Mouse (Mus musculus) forebrain, embryonic 12.5 days (tissue): Measurements from ENCODE around the gene Nt5c3. TPM values are rescaled to one million over a fixed set of nuclear protein-coding genes. Genes with fewer than 3 reads are reported as not detected.
"Not testable (repeated sequence)": the region's sequence is repeated elsewhere in the genome, so short reads cannot be mapped to it uniquely, and the experiment has no call there.

Source experiments
- ATAC-seq: fragments of 200-750 bp; cut with Nextera tagmentation; 2 replicates; pipeline ENCODE4 v1.8.0; 2017; ENCODE audit warnings: moderate TSS enrichment; ENCODE audit not compliant: low FRiP score
- H3K27ac ChIP-seq: fragments of 300-500 bp; sonication (generic); 2 replicates; pipeline ENCODE4 v1.5.1; 2016; ENCODE audit warnings: mild to moderate bottlenecking
- H3K27me3 ChIP-seq: fragments of 300-500 bp; sonication (generic); 2 replicates; pipeline ENCODE4 v1.6.1; 2016; ENCODE audit warnings: mild to moderate bottlenecking
- H3K36me3 ChIP-seq: fragments of 300-500 bp; sonication (generic); replicated peaks from 2 replicates; pipeline ENCODE4 v1.6.1; 2016; ENCODE audit warnings: mild to moderate bottlenecking
- H3K4me1 ChIP-seq: fragments of 300-500 bp; sonication (generic); 2 replicates; pipeline ENCODE4 v1.6.1; 2016
- H3K4me2 ChIP-seq: fragments of 300-500 bp; sonication (generic); 2 replicates; pipeline ENCODE4 v1.6.1; 2016; ENCODE audit warnings: mild to moderate bottlenecking, moderate library complexity
- H3K4me3 ChIP-seq: fragments of 300-500 bp; sonication (generic); replicated peaks from 2 replicates; pipeline ENCODE4 v1.5.1; 2016; ENCODE audit warnings: mild to moderate bottlenecking
- H3K9ac ChIP-seq: fragments of 300-500 bp; sonication (generic); 2 replicates; pipeline ENCODE4 v1.6.1; 2016; ENCODE audit warnings: mild to moderate bottlenecking
- H3K9me3 ChIP-seq: fragments of 300-500 bp; sonication (generic); 2 replicates; pipeline ENCODE4 v1.6.1; 2016
- WGBS: fragments of 180-500 bp; shearing (Covaris S2); methylation state at CpG from one replicate; pipeline ENCODE4 v1.1.7; 2016; 5-methylcytosine and 5-hydroxymethylcytosine counted together
- polyA plus RNA-seq: library from polyadenylated mRNA; unstranded; fragments of >200 nt; fragmentation: Nextera tagmentation; extraction: Ambion mirVana; gene quantifications from 2 replicates; pipeline ENCODE4 v1.2.1, GENCODE M21; 2016

Gene Nt5c3
- polyA plus RNA-seq, 1 experiment from 2014 or later: 86.8 TPM

DNA sequence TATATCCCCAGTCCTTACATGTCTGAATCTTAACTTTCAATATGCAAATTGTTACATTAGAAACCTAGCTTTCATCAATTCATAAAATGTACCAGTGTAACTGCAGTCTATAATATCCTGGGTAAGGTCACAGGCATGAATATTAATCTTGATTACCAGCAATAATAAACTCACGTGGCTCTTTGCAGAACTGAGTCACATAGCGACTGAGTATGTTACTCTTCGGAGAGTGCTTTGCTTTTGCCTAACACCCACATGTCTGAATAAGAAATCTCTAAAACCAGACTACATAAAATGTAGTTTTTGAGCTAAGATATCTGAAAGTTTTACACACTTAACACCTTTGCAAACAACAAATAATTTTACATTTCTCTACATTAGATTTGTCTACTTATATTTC lies 22.4 kb downstream of the Nt5c3 start:
- Histone ChIP-seq H3K4me1 (peaks cover 18% of the 10 kb centered on the region), H3K36me3 (no peaks in the 10 kb centered on the region), H3K4me3 (no peak overlapping the region), H3K4me2 (no peak overlapping the region), H3K9me3 (no peaks in the 10 kb centered on the region), H3K27ac (no peak overlapping the region), H3K9ac (no peak overlapping the region), H3K27me3 (no peaks in the 10 kb centered on the region)
- ATAC-seq: no peak
- WGBS: 69% methylated on average over 3 of the region's 3 CpGs

DNA sequence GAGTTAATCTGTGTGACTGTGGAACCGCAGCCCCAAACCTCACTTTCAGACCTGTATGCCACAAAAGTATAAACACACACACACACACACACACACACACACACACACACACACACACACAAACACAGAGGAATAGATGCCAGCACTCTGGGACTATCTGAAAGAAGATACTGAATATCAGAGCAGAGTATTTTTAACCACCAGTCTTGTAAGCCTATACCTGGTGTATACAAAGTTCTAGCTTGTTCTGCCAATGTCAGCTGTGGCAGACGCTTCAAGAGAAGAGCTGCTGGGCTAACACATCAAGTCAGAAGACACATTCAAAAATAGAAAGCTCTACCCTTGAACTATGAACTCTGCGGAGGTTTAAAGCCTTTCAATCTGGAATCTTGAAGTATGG lies 24.1 kb downstream of the Nt5c3 start:
- Histone ChIP-seq H3K9me3 (no peaks in the 10 kb centered on the region), H3K4me1 (peaks cover 17% of the 10 kb centered on the region), H3K9ac (no peak overlapping the region), H3K27ac (no peak overlapping the region), H3K27me3 (no peaks in the 10 kb centered on the region), H3K36me3 (no peaks in the 10 kb centered on the region), H3K4me2 (no peak overlapping the region), H3K4me3 (no peak overlapping the region)
- ATAC-seq: no peak
- WGBS: 94% methylated on average over 3 of the region's 3 CpGs

DNA sequence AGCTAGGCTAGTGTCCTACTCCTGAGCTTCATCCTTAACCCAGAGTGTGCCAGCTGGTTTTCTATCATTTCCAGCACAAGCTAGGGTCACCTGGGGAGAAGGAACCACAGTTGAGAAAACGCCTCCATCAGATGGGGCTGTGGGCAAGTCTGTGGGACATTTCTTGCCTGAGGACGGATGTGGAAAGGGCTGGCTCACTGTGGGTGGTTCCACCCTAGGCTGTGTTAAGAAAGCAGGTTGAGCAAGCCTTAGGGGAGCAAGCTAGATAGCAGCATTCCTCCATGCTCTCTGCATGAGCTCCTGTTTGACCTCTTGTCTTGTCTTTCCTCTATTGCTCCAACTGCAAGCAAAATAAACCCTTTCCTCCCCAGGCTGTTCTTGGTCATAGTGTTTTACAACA lies 33.0 kb downstream of the Nt5c3 start:
- no peak overlapping the region for H3K9ac ChIP-seq
- H3K27ac ChIP-seq: no peak overlapping the region
- H3K4me1 ChIP-seq: no peaks in the 10 kb centered on the region
- H3K4me2 ChIP-seq: no peak overlapping the region
- peaks cover 40% of the 10 kb centered on the region for H3K36me3 ChIP-seq
- no peak for ATAC-seq
- no peak overlapping the region for H3K4me3 ChIP-seq
- WGBS: 78% methylated on average over 2 of the region's 2 CpGs
- H3K9me3 ChIP-seq: no peaks in the 10 kb centered on the region
- no peaks in the 10 kb centered on the region for H3K27me3 ChIP-seq

DNA sequence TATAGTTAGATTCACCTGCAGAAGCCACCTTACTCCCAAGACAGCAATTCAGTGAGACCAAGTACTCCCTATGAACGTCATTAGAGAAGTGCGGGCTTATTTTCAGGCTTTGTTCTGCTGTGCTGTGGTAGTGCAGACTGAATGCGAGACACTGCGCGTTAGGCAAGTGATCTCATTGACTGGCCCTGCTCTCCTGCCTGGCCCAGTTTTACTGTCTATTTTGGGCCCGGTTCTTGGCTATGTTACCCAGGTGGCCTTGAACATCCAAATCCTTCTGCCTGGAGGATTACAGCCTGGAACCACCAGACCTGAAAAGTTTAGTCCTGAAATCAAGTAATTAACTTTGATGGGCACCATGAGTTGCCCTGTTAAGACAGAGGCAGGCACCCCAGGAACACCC lies 35.2 kb downstream of the Nt5c3 start:
- H3K9me3 ChIP-seq: no peaks in the 10 kb centered on the region
- H3K4me2 ChIP-seq: no peak overlapping the region
- ATAC-seq: no peak
- no peak overlapping the region for H3K27ac ChIP-seq
- no peak overlapping the region for H3K4me3 ChIP-seq
- WGBS: 88% methylated on average over 6 of the region's 6 CpGs
- H3K9ac ChIP-seq: no peak overlapping the region
- H3K4me1 ChIP-seq: no peaks in the 10 kb centered on the region
- no peaks in the 10 kb centered on the region for H3K27me3 ChIP-seq
- H3K36me3 ChIP-seq: peaks cover 40% of the 10 kb centered on the region

DNA sequence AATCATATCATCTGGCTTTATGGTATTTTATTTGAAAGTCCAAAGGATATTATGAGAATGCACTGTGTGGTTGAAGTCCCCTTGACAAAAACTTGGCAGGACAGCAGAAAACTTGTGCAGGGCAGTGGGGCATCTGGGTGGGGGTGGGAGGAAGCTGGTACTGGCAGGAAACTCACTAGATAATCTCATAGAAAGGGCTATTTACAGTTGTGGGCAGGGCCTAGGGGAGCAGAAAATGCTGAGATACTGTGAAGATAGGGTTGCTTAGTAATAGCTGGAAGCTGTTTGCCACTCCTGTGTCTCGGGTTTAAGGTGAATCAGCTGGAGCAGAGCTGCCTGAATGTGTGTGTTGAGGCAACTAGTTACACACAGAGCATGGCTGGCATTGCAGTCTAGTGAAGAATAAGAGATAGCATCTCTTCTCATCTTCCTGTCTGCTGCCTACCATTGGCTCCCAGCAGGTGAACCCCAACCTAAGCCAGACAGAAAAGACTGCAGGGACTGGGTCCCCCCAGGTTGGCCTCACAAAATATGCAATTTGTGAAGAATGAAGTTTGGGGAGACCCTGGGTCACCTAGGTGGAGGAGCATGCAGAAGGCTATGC lies 44.3 kb downstream of the Nt5c3 start:
- no peak for ATAC-seq
- Histone ChIP-seq H3K27ac (no peak overlapping the region), H3K27me3 (no peaks in the 10 kb centered on the region), H3K4me1 (no peaks in the 10 kb centered on the region), H3K9ac (no peak overlapping the region), H3K9me3 (no peaks in the 10 kb centered on the region), H3K4me3 (no peak overlapping the region), H3K4me2 (no peak overlapping the region), H3K36me3 (peaks cover 18% of the 10 kb centered on the region)
- 89% methylated on average over 1 of the region's 1 CpGs for WGBS

DNA sequence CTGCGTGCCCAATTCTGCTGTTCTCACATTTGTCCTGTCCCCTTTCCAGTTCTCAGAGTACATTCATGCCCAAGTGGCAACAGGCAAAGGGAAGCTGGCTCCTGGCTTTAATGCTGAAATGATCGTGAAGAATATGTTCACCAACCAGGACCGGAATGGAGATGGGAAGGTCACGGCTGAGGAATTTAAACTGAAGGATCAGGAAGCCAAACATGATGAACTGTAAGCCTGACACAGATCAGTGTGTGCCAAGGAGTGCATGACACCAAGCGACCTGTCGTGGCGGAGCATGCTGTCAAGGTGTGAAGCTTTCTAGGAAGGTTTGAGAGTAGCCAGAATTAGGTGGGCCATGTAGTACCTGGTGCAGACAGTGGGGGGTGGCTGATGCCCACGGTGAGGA lies 45.7 kb downstream of the Nt5c3 start:
- no peak for ATAC-seq
- H3K27me3 ChIP-seq: no peaks in the 10 kb centered on the region
- no peak overlapping the region for H3K9ac ChIP-seq
- no peak overlapping the region for H3K4me2 ChIP-seq
- 93% methylated on average over 8 of the region's 8 CpGs for whole genome bisulfite sequencing
- H3K4me3 ChIP-seq: no peak overlapping the region
- no peaks in the 10 kb centered on the region for H3K9me3 ChIP-seq
- no peak overlapping the region for H3K27ac ChIP-seq
- no peaks in the 10 kb centered on the region for H3K4me1 ChIP-seq
- H3K36me3 ChIP-seq: peaks cover 18% of the 10 kb centered on the region

DNA sequence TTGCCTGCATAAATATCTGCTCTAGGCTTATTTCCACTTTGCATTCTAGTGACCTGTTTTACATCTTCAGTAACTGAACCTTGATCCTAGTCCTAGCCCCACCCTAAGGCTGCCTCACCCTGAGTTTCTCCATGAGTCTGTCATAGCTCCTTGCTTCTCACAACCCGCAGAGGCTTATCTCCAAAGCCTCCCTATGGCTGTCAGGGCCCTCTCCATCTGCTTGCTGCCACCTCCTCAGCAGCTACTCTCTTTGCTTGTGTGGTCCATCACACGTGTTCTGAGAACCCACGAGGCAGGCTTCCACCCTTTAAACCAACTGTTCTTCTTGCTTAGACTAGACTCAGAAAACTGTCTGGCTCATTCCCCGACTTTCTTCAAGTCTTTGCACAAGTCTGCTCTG lies 46.9 kb downstream of the Nt5c3 start:
- Histone ChIP-seq H3K36me3 (peaks cover 8% of the 10 kb centered on the region), H3K27me3 (no peaks in the 10 kb centered on the region), H3K4me3 (no peak overlapping the region), H3K4me2 (no peak overlapping the region), H3K9me3 (no peaks in the 10 kb centered on the region), H3K4me1 (no peaks in the 10 kb centered on the region), H3K9ac (no peak overlapping the region), H3K27ac (no peak overlapping the region)
- ATAC-seq: no peak
- WGBS: 94% methylated on average over 4 of the region's 4 CpGs

DNA sequence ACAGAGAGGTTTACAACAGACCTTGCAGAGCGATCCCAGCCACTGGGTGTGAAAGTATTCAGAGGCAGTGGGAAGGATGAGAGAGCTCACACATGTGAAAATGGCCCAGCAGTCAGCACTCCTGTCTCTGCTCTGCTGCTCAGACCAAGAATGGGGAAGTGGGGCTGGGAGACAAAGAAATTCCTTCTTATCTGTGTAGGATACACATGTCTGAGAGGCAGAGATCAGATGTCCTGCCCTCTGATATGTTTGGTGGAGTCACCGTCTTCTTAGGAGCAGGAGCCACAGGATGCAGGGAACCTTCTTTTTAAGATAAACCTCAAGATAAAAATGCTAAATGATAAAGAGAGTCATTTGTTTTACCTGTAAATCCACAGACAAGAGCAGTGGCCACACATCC lies 53.7 kb downstream of the Nt5c3 start:
- no peak overlapping the region for H3K4me3 ChIP-seq
- no peak overlapping the region for H3K4me2 ChIP-seq
- H3K27ac ChIP-seq: no peak overlapping the region
- no peaks in the 10 kb centered on the region for H3K4me1 ChIP-seq
- ATAC-seq: no peak
- WGBS: 85% methylated on average over 2 of the region's 2 CpGs
- no peak overlapping the region for H3K9ac ChIP-seq
- H3K27me3 ChIP-seq: no peaks in the 10 kb centered on the region
- H3K36me3 ChIP-seq: no peaks in the 10 kb centered on the region
- no peaks in the 10 kb centered on the region for H3K9me3 ChIP-seq

DNA sequence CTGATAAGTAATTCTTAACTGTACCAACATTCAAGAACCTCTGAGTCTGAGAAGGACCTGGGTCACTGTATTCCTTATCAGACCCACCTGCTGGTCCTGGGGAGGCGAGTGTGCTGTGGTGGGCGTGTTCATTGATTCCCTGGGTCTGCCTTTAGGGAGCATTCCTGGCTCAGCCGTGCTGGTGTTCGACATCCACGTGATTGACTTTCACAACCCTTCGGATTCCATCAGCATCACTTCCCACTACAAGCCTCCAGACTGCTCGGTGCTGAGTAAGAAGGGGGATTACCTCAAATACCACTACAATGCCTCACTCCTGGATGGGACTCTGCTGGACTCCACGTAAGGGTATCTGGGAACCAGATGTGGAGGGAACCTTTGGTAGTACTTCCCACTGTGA lies 55.2 kb downstream of the Nt5c3 start:
- Histone ChIP-seq H3K27ac (no peak overlapping the region), H3K27me3 (no peaks in the 10 kb centered on the region), H3K4me1 (no peaks in the 10 kb centered on the region), H3K4me3 (no peak overlapping the region), H3K9ac (no peak overlapping the region), H3K36me3 (no peaks in the 10 kb centered on the region), H3K9me3 (no peaks in the 10 kb centered on the region), H3K4me2 (no peak overlapping the region)
- ATAC-seq: no peak
- WGBS: 82% methylated on average over 8 of the region's 8 CpGs

DNA sequence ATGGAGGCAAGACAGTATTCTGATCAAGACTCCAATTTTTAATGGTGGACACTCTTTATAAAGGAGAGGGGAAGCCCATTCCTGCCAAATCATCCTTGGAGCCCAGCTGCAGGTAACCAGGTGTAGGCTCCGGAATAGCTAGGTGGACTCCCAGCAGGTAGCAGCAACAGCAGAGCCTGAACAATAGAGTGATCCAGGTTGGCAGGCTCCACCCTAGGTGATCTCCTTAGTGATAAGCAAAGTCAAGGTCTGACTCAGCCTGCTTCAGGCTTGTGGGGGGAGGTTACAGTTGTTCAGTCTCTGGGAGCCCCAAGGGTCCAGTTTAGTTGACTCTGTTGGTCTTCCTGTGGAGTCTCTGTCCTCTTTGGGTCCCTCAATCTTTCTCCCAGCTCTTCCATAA lies 56.8 kb downstream of the Nt5c3 start:
- not testable (repeated sequence) for H3K9ac ChIP-seq, H3K9me3 ChIP-seq, H3K4me2 ChIP-seq, H3K27me3 ChIP-seq, ATAC-seq, H3K4me3 ChIP-seq, H3K4me1 ChIP-seq, H3K36me3 ChIP-seq, H3K27ac ChIP-seq
- WGBS: 87% methylated on average over 1 of the region's 1 CpGs

DNA sequence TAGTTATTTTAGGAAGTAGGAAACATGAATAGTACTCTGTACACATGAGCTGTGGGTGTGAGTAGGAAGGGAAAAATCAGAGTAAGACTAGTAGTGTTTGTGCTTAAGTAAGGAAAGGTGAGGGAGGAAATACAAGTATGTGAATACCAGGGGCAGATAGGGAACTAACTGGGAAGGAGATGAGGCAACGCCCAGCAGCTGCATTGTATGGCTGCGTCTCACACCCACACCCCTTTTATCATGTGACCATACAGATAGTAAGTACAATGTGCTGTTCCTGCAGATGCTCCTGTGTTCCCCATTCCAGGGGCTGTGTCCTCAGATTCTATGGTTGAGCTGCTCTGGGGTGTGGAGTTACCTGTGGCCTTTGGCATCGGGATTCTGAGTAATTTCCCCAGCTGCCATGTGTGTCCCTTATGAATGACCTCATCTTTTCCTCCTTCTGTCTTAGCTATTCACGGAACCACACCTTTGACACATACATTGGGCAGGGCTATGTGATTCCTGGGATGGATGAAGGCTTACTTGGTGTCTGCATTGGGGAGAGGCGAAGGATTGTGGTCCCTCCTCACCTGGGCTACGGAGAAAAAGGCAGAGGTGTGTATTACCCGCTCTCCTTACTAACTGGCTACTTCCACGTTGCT lies 63.4 kb downstream of the Nt5c3 start:
- Histone ChIP-seq H3K4me3 (no peak overlapping the region), H3K9me3 (no peaks in the 10 kb centered on the region), H3K4me1 (no peaks in the 10 kb centered on the region), H3K36me3 (no peaks in the 10 kb centered on the region; the same call in 1 of the 2 replicates), H3K27ac (no peak overlapping the region), H3K9ac (no peak overlapping the region), H3K4me2 (no peak overlapping the region), H3K27me3 (no peaks in the 10 kb centered on the region)
- WGBS: 93% methylated on average over 8 of the region's 8 CpGs
- ATAC-seq: no peak

DNA sequence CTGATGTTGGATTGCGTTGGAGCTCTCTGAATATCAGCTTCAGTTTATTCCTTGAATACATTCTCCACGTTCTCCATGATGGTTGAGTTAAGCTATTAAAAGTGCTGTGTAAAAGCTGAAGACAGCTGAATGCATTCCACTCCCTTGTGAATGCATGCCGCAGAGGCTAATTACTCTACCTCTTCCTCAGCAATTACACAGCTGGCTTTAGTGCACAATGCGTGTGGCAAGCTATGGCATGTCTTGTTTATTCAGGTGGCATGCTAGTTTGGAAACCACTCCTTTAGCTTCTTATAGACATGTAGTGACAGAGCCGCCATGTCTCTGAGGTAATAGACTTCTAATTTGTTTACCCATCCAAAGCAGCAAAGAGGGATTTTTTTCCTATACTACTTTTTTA lies 67.0 kb downstream of the Nt5c3 start:
- no peak for ATAC-seq
- WGBS: 60% methylated on average over 5 of the region's 5 CpGs
- Histone ChIP-seq H3K4me3 (no peak overlapping the region), H3K27me3 (no peaks in the 10 kb centered on the region), H3K4me2 (no peak overlapping the region), H3K4me1 (no peaks in the 10 kb centered on the region), H3K9ac (no peak overlapping the region), H3K27ac (no peak overlapping the region), H3K9me3 (no peaks in the 10 kb centered on the region), H3K36me3 (no peaks in the 10 kb centered on the region; the same call in 1 of the 2 replicates)

DNA sequence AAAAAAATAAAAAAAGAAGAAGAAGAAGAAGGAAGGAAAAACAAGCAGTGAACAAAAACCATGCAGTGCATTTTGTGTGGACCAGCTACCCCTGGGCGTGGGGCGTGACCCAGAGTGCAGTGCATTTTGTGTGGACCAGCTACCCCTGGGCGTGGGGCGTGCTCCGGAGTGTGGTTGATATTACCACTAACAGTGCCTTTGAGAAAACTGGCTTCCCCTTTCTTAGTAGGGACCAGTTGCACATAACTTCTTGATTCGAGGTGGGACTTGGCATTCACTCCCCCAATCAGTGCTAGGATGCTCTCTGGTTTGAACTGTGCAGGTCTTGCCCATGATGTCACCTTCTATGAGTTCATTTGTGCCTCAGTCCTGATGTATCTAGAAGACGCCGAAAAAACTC lies 68.9 kb downstream of the Nt5c3 start:
- no peak overlapping the region for H3K4me2 ChIP-seq

More for the DNA sequence above, 68.9 kb downstream of the Nt5c3 start:
- no peak overlapping the region for H3K9ac ChIP-seq
- H3K9me3 ChIP-seq: no peaks in the 10 kb centered on the region
- H3K4me3 ChIP-seq: no peak overlapping the region
- WGBS: 95% methylated on average over 8 of the region's 8 CpGs
- no peak overlapping the region for H3K27ac ChIP-seq
- no peak for ATAC-seq
- peaks cover 4% of the 10 kb centered on the region; the same call in 1 of the 2 replicates for H3K36me3 ChIP-seq
- no peaks in the 10 kb centered on the region for H3K27me3 ChIP-seq
- no peaks in the 10 kb centered on the region for H3K4me1 ChIP-seq
